Mouse (Mus musculus) cerebellum, postnatal 10 days (tissue): Measurements from ENCODE around the gene Pnpla1.

Experiments used
- DNase-seq, 2 experiments: peaks; one replicate each; pipeline ENCODE4 v3.0.0; 2021; ENCODE audit warnings: mixed read lengths in 2 of 2

Gene Pnpla1

DNA sequence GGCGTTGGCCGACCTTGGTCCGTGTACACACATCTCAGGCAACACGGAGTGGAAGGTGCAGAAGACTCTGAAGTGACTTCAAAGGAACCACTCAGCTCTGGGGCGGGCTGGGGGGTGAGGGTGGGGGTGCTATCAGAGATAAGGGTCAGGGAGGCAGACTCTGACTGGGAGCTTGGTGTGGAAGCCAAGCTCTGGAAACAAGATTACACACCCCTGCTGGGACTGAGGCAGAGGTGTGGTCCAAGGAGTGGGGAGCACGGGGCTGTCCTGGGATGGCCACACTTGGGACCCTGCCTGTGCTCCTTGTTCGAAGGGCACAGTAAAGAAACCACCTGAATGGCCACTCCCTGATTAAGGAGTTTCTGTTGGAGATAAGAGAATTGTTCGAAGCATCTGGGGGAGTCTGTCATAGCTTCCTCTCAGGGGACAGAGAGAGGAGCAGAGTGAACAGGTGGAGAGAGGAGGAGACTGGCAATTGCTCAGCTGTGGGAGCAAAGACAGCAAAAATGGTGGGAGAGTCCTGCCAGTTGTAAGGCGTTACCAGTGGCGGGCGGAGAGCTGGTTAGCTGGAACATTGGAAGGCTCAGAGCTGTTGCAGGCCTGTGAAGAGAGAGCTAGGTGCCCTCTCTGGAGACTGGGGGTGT is 11.1 kb upstream of the Pnpla1 start:
- DNase-seq: no peak

DNA sequence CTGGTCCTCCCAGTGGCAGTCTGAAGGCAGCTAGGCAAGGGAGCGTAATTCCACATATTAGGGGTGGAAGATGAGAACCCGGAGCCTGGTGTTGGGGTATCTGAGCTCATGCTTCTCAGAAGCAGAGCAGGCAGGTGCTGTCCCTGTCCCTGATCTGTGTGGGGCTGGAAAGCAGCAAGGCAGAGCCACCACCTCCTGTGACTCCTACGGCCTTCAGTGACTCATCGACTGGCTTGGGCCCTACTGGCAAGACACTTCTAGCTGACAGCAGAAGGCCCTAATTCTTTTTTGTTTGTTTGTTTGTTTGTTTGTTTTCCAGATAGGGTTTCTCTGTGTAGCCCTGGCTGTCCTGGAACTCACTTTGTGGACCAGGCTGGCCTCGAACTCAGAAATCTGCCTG is 7.7 kb upstream of the Pnpla1 start:
- no peak for DNase-seq

DNA sequence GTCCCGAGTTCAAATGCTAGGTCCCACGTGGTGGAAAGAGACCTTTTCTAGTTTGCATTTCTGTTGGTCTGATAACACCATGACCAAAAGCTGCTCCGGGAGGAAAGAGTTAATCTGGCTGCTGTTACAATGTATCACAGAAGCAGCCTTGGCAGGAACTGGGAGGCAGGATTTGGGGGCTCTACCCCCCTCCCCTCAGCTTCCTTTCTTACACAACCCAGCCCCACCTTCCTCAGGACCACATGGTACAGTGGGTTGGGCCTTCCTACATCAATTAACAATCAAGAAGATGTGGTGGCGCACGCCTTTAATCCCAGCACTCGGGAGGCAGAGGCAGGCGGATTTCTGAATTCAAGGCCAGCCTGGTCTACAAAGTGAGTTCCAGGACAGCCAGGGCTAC is 3.8 kb upstream of the Pnpla1 start:
- DNase-seq: no peak

- no peak for DNase-seq
These were observed 2.9 kb upstream of the Pnpla1 start for GRCm38 (mm10) chr17:28855166-28855885.

DNA sequence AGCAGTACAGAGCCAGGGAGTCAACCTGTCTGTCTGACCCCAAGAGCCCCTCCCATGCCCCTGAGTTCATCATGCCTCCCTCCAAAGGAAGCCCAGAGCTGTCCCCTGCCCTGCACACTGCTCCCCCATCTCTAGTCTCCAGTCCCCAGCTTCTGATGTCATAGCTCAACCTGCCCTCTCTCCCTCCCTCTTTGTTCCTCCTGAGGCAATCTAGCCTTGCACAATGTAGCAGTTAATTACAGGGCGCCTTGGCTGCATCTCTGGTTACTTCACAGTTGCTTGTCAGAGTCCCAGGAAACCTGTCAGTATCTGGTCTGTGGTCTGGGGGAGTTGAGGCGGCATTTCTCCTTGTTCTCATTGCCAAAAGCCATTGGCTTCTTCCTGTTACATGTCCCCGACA is 2.2 kb upstream of the Pnpla1 start:
- no peak for DNase-seq

DNA sequence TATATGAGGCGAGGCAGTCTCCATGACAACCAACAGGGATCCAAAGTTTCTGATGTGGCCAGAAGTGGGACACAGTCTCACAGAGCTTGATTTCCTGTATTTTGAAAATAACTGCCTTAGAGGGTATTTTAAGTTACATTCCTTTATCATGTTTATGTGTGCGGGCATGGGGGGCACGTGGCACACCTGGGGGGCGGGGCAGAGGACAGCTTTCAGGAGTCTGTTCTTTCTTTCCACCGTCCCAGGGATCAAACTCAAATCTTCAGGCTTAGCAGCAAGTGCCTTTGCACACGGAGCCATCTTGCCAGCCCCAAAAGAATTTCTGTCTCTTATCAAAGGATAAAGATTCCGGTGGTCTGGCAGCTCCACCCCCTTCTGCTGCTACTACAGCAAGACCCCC is 5.7 kb downstream of the Pnpla1 start:
- DNase-seq: no peak

GRCm38 (mm10) chr17:28864464-28864863 is 6.3 kb downstream of the Pnpla1 start:
- DNase-seq: no peak

GRCm38 (mm10) chr17:28866921-28867320 is 8.7 kb downstream of the Pnpla1 start:
- DNase-seq: no peak

DNA sequence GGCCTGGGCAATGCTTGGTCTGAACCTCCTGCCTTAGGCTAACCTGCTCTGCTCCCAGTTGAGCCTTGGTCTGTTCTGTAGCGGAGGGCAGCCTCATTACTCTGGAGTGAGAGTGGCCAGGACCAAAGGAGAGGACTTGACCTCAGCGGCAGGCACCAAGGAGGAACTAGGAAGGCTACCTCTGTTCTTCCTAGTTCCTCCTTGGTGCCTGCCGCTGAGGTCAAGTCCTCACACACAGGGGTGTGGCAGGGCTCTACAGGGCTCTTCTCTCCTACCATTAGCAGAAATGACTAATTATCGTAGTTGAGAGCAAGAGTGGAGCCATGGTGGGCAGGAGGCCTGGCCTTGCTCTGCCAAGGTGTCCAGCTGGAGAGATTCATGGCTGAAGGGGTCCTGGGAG is 9.2 kb downstream of the Pnpla1 start:
- DNase-seq: no peak

DNA sequence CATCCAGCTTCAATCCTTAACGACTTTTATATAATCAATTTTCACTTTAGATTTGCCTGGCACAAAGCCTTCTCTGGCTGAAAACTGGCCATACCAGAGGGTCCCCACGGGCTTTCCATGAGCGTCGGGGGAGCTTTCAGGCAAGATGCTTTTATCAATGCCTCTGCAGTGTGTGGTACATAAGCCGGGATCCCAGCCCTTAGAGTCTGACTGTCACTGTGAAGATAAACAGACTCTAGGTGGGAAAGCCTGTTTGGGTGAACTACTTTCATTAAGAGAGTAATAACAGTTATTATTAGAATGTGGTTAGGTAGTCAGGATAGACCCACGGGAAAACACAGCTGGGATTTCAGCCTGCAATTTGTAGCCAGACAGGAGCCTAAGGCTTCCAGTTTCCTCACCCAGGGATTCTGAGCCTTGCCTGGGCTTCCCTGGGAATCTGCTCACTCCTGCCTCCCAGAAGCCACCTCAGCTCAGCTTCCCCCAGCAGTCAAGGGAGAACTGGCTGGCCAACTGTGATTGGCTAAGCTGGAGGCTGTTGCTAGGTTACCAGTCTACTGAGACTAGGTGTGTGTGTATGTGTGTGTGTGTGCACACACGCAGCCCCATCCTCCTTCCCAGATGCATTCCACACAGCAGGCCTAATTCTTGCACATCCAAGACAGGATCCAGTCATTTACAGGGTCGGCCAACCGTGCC is 11.3 kb downstream of the Pnpla1 start:
- no peak for DNase-seq

- DNase-seq: no peak
These were observed 12.2 kb downstream of the Pnpla1 start for GRCm38 (mm10) chr17:28870435-28870834.

DNA sequence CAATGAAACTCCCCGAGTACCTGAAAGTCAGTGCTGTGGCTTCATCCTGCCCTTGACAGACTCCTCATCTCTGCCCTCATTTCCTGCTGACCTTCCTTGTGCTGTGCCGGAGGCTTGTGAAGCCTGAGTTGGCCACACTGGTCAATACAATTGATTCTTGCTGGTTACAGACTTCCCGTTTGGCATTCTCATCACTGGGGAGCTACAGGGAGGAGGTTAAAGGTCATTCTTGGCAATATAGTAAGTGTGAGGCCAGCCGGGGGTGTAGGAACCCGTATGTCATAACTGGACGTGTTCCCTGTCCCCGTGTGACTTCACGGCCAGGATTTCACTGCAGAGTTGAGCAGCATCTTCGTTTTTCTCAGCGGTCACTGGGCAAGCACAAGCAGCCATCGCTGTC is 13.6 kb downstream of the Pnpla1 start:
- DNase-seq: no peak

DNA sequence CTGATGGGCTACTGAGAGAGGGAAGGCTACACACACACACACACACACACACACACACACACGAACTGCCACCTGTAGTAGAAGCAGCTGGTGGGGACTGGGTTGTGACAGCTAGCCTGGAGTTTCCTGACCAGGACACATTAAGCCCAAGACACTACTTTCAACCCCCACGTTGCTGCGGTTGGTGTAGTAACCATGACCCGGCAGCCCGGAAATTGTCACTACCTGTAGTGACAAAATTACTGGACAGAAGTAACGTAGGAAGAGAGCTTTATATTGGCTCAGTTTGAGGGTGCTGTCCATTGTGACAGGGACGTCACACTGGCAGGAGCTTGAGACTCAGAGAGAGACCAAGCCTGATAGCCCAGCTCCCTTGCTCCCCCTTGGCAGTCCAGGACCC is 14.1 kb downstream of the Pnpla1 start:
- no peak for DNase-seq

DNA sequence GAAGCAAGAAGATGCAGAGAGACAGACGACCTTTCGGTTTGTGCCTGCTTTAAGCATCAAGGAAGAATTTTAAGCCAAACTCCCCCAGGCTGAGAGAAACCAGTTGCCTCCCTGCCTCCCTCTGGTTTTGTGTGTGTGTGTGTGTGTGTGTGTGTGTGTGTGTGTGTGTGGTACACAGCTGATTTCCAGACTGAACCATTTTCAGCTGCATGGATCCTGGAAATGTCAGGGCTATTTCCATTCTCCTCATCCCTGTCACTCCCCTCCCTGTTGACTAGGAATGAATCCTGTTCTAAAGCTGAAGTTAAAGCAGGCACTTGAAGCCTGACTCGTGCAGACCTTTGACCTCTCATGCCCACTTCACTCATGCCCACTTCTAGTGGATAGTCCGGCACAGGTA is 16.0 kb downstream of the Pnpla1 start:
- no peak for DNase-seq

GRCm38 (mm10) chr17:28874825-28875224 is 16.6 kb downstream of the Pnpla1 start:
- DNase-seq: peak; percentile 72 to 77

GRCm38 (mm10) chr17:28875316-28875715 is 17.1 kb downstream of the Pnpla1 start:
- DNase-seq: peak; percentile 60 to 69

GRCm38 (mm10) chr17:28876331-28876730 is 18.1 kb downstream of the Pnpla1 start:
- no peak for DNase-seq

DNA sequence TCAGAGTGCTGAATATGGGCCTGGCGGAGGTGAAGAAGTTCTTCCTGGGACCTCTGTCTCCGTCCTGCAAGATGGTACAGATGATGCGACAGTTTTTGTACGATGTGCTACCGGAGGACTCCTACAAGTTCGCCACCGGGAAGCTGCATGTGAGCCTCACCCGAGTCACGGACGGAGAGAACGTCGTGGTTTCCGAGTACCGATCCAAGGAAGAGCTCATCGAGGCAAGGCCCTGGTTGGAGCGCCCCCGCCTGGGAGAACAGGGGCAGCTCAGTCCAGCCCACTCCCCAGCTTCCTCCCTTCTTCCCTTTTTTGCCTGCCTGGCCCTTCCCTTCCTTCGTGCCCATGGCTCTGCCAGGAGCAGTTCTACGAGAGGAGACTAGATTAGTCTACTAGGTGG is 18.6 kb downstream of the Pnpla1 start:
- peak; percentile 68 to 73 for DNase-seq

- peak; percentile 93 to 97 for DNase-seq
These were observed 21.8 kb downstream of the Pnpla1 start for GRCm38 (mm10) chr17:28879931-28880391.

GRCm38 (mm10) chr17:28882316-28882715 is 24.1 kb downstream of the Pnpla1 start:
- peak; percentile 81 to 85 for DNase-seq

- DNase-seq: peak in 1 of 2 experiments; percentile 28
These were observed 24.6 kb downstream of the Pnpla1 start for GRCm38 (mm10) chr17:28882810-28883209.

GRCm38 (mm10) chr17:28883941-28884516 is 25.8 kb downstream of the Pnpla1 start:
- peak in 1 of 2 experiments; percentile 34 for DNase-seq

DNA sequence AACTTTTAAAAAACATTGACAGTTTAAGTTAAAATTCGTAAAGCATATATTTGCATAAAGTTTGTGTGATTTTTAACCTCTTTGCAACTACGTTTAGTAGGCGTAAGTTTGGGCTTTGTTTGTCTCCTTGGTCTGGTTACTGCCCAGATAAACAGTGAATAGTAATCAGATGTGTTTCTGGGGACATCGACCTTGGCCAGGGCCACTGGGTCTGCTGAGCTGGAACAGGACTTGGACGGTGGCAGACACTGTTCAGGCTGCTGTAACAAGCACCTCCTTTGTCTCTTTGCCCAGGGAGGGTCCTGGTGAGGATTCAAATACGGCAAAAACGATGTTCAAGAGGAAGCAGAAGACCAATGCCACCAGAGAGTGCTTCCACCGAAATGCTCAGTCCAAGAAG is 27.0 kb downstream of the Pnpla1 start:
- DNase-seq: no peak

- DNase-seq: no peak
These were observed 28.1 kb downstream of the Pnpla1 start for GRCm38 (mm10) chr17:28886266-28886665.
